Mouse (Mus musculus) lung, postnatal 14 days (tissue): ENCODE measurements around the gene Islr2.

Experiments used
- DNase-seq: peaks from one replicate; pipeline ENCODE4 v3.0.0; 2021

Gene Islr2

GRCm38 (mm10) chr9:58220218-58220903, 16.2 kb upstream of the Islr2 start:
- peak; percentile 60 for DNase-seq

GRCm38 (mm10) chr9:58218539-58218938, 14.4 kb upstream of the Islr2 start:
- DNase-seq: no peak

GRCm38 (mm10) chr9:58216402-58216801, 12.3 kb upstream of the Islr2 start:
- peak; percentile 34 for DNase-seq

DNA sequence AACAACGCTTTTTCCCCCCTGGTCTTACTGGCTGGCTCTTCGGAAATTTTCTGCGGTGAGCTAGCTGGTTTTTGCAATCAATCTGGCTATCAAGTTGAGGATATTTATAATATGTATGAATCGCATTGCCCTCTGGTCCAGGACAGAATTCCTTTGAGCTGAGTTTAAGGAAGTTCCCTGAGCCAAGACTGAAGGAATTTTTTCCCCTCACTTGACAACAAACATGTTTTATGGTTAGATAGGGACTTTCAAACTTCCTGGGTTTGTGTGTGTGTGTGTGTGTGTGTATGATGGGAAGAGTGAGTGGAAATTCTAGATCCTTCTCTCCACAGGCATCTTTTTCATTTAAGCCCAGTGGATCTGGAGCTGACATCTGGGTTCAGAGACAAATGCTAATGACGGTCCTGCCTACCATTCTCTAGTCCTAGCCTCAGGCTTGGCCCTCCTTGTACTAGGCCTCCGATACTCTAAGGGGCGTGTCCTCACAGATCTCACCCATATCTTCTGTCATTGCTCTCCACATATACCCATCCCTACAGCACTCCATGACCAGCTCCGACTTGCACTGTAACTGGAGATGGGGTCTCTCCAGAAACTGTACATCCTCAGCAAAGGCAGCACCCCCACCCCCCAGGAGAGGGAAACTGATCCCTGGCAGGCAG, 10.5 kb upstream of the Islr2 start:
- no peak for DNase-seq

DNA sequence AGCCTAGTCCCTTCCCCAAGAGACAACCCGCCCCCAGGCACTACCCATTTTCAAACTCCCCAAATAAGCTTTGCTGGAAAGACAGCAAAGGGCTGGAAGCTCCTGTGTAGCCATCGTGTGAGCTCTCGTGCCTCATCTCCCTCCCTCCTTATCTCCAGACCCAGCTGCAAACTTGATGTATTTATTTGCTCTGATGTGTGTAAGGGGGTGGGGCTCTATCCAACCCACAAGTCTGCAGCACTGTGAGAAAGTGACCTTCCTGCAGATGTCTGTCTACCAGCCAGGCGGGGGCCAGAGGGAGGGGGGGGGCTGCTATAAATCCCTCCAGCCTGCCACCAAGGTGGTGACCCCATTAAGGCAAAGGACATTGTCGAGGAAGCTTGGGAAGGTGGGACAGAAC, 9.7 kb upstream of the Islr2 start:
- DNase-seq: no peak

GRCm38 (mm10) chr9:58213377-58213776, 9.3 kb upstream of the Islr2 start:
- DNase-seq: no peak

DNA sequence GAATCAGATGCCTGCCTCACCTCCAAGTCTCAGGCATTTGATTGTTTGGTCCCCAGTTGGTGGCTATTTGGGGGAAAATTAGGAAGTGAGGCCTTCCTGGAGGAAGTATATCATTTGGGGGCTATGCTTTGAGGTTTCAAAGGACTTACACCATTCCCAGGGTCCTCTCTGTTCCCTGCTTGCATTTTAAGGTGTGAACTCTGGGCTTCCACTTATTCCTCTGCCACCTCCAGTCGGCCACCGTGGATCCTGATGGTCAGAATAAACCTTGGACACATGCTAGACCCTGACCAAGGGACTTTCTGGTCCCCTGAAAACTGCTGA, 6.1 kb upstream of the Islr2 start:
- DNase-seq: no peak

GRCm38 (mm10) chr9:58209462-58210303, 5.6 kb upstream of the Islr2 start:
- no peak for DNase-seq

DNA sequence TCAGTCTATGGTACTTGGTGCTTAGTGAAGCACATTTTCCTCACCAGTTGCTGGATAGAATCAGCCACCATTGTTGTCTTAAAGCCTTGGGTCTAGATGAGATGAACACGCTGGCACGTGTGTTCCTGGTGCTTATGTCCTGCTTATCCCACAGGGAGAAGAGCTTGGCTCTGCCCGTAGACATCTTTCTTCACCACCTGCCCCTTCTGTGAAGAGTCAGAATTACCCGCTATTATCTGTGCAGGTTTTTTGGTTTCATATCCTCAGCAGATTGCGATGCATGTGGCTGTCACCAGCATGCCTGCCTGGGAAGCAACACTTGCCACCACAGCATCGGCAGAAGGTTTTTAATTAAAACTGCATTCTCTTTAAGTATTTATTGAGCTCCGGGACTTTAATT, 1.9 kb upstream of the Islr2 start:
- DNase-seq: no peak

DNA sequence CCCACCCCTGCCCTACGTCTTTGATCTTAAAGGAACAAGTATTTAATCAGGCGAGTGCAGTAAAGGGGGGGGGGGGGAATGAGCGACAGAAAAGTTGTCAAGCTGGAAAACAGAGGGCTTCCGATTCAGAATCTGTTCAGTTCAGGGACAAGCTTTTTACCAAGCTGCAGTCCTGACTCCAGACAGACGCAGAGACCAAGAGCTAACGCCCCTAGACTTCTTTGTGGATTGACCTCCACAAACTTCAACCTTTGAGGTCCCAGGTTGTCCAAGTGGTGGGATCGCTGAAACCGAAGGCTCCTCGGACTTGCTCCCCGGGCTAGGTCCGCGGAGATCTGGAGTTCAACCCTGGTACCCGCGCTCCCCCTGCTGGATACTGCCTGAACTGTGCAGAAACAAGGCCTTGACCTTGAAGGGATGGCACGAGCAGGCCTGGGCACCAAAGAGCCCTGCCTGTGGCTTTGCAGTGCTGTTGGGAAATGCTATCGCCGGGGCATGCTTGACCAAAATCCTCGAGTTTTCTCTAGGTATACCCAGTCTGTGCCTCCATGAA, 405 bp upstream of the Islr2 start:
- peak; percentile 97 for DNase-seq

- no peak for DNase-seq
Observed at GRCm38 (mm10) chr9:58202676-58203453, 1.3 kb downstream of the Islr2 start.

DNA sequence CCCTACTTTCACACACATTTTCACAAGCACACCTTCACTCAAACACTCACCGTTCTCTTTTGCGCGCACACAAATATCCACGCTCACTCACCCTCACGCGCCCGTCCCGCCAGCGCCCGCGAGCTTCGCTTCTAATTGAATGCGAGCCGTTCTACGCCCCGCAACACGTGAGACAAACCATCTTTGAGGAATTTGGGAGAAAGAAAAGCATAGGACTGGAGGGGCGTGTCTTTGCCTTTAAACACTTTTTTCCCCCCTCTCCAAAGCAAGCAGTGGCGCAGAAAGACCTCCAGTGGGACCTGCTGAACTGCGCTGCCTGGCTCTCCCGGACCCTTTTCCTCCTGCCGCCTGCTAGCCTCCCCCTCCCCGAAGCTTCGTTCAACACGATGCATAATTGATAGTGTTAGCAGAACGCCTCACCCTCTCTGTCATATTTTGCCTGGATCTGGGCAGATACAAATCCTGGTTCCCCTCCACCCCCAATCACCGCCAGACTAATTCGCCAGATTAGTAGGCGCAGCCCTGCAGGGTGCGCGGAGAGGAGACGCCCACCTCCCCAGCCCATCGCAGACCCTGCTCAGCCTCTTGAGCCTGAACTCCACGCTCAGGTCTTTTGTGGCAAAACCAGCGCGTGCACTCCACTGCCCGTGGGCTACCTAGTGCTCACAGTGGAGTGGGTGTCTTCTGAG, 2.1 kb downstream of the Islr2 start:
- DNase-seq: no peak

DNA sequence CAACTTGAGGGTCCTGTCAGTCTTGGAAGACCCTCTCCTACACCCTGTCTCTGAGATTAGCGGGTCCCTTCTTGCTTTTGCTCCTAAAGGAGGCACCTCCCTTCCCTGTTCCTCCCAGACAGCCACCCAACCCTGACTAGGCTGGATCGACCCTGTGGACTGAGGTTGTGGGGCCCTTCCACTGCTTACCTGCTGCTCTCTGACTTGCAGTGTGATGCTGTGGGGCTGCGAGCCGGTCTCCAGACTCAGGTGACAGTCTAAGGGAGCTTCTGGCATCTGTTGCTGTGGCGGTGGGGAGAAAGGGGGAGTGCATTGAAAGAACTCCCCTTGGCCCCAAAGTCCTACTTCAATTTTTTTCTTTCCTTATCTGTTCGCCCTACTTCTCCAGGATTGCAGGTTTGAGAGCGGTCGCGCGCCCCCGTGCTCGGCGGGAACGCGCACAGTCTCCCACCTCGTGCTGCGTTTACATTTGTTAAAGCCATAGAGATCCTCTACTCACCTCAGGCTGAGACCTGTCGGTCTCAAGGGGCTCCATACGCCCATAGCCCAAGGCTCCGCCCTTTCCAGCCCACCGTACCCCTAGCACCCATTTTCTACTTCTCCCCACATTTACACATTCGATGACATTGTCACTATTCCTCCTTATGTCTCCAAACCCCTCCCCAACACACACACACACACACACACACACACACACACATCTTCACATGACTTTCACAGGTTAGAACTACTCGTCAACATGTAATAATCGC, 2.9 kb downstream of the Islr2 start:
- DNase-seq: no peak

DNA sequence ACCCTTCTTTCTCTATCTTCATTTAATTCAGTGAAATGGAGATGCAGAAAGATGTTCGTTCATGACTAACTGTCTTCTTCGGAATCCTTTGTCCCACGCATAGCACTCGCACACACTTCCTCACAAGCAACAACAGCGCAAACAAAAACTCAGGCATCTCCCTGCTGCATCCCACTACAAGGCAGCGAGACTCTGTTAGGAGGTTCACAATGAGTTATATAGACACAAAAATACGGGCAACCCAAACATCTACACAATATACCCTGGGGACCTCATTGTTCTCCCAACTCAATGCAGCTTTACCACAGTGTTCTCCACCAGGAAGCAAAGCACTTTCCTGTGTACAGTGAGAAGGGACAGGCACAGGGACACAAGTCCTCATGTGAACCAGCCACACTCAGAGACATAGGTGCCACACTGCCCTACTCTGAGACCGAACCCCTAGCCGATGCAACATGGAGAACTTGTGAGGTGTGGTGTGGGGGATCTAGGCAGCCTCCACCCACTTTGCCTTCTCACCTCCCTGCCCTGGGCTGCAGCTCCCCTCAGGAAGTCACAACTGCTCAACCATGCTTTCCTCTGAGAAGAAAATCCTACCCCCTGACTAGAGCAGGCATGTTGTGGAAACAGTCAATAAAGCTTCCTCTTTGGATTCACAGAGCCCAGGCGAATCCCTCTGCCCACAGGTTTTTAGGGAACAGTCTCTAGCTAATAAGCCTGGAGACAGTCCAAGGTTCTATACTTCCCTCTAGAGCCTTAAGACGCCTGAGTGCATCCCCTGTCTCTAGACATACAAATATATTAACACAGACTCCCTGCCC, 3.6 kb downstream of the Islr2 start:
- DNase-seq: no peak

- DNase-seq: no peak
Observed at GRCm38 (mm10) chr9:58199381-58200269, 4.5 kb downstream of the Islr2 start.

- DNase-seq: no peak
Observed at GRCm38 (mm10) chr9:58198801-58199371, 5.2 kb downstream of the Islr2 start.

DNA sequence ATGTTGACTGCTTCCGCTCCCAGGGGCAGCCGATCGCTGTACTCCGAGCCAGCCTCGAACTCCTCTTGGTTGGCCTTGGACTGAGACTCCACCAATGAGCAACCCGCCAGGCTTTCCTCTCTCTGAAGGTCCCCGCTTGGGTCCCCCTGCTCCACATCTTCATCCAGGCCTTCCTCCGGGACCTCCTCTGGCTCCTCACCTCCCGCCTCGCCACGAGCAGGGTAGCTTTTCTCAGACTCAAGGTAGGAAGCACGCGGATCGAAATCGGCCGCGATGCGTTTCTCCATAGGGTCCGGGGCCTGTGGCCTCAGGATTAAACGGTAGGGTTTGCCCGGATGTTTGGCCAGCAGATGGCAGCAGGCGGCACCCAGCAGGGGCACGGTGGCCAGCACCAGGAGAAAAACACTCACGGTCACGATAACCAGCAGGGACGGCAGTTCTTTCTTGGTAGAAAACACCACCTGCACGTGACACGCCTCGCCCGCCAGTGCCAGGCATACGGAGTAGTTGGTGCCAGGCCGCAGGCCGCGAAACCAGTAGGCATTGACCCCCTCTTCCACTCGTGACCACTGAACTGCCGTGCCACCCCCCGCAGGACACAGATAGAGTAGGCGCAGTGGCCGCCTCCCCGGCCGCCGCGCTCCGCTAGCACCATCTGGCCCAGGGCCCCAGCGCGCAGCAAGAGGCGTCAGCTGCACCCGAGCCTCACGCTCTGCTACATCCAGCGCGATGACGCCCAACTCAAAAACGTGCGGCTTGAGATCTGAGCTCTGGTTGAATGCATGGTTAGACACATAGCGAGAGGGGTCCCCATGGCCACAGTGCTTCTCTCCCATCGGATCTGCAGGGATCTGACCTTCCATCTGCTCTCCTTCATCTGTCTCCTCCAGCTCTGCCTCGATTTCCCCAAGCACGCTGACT, 6.1 kb downstream of the Islr2 start:
- DNase-seq: peak; percentile 61
